ENCODE assay signal across 8 mouse cellular contexts in genomic region chr10:61783621-61784251, GRCm38 (mm10). TPM values are rescaled to one million over a fixed set of nuclear protein-coding genes. Genes with fewer than 3 reads are reported as not detected.
DNase-seq lines count a peak whose midpoint lies in the region; ATAC-seq lines count a peak whose summit lies in the region.

Gene H2afy2, minus strand, starts transcription at chr10:61784147.

- no peaks in the 10 kb centered on the region for H3K36me3 ChIP-seq in intestine, embryonic 14.5 days (ENCODE audit: control insufficient read depth, insufficient read depth, low read length)
- no peaks in the 10 kb centered on the region for H3K36me3 ChIP-seq in macrophage (ENCODE audit: inconsistent target)

- peaks cover 19% of the 10 kb centered on the region for H3K4me1 ChIP-seq in intestine, embryonic 14.5 days (replicated peaks; ENCODE audit: control insufficient read depth, insufficient read depth, low read length)

- peak within 1 kb of the TSS; percentile 91 for H3K27ac ChIP-seq in intestine, embryonic 14.5 days (ENCODE audit: low read depth)
- H3K27ac ChIP-seq in macrophage: no peak within 1 kb of the TSS

- DNase-seq in adrenal gland, adult 8-10 months: peak; percentile 34
- peak; percentile 88 for DNase-seq in embryo, embryonic 10 days (ENCODE audit: low spot score)
- peak; percentile 27 for DNase-seq in gastrocnemius, postnatal 25 days
- peak; percentile 90 for DNase-seq in intestine, embryonic 14.5 days (ENCODE audit: low spot score)
- DNase-seq in left cerebral cortex, postnatal 10 days (ENCODE audit: extremely low spot score in 1 of 2, low spot score in 2 of 2): peak; percentile 77 to 87
- peak; percentile 63 to 68 for DNase-seq in right cerebral cortex, postnatal 36 days (ENCODE audit: low spot score in 2 of 2)

- H3K9me3 ChIP-seq in intestine, embryonic 14.5 days (ENCODE audit: control insufficient read depth, low read length): no peaks in the 10 kb centered on the region

- H3K79me2 ChIP-seq in macrophage (ENCODE audit: inconsistent target): no peaks in the 10 kb centered on the region

- intact Hi-C loops in left cerebral cortex, postnatal 10 days (cut with DNase I): no loop called here

- peak within 1 kb of the TSS; percentile 66 for H3K4me3 ChIP-seq in intestine, embryonic 14.5 days (ENCODE audit: low read depth, low read length)
- H3K4me3 ChIP-seq in macrophage (ENCODE audit: inconsistent target): peak within 1 kb of the TSS; percentile 6; the same call in 1 of the 2 replicates

- peak within 1 kb of the TSS; percentile 70 for H3K4me2 ChIP-seq in intestine, embryonic 14.5 days (ENCODE audit: low read length)

- under 1% methylated on average over 50 of the region's 50 CpGs for WGBS in intestine, embryonic 14.5 days
- whole genome bisulfite sequencing in macrophage (ENCODE audit: missing documents): 5% methylated on average over 50 of the region's 50 CpGs

- H3K27me3 ChIP-seq in intestine, embryonic 14.5 days (replicated peaks; ENCODE audit: control insufficient read depth, insufficient read depth, low read length): no peaks in the 10 kb centered on the region

- peak within 1 kb of the TSS; percentile 82 for H3K9ac ChIP-seq in intestine, embryonic 14.5 days (ENCODE audit: low read length)

- peak; percentile 87 for ATAC-seq in intestine, embryonic 14.5 days (replicated peaks; ENCODE audit: low FRiP score, low TSS enrichment, low read depth)
- ATAC-seq in erythroid progenitor cell, adult 5-6 weeks (replicated peaks; ENCODE audit: low FRiP score, poor library complexity, severe bottlenecking): no peak

RNA-seq across cellular contexts. Expression of gene H2afy2, which starts in this region (rescaled TPM):
- total RNA-seq in adrenal gland, adult 8-10 months (2022): 10 to 100 TPM in 2 of 4 experiments, 1 to 10 TPM in 2; 8.5 to 14.8 (median 9.9) TPM
- under 1 TPM; 0.72 to 0.92 TPM for total RNA-seq in gastrocnemius, postnatal 25 days (2021)
- polyA plus RNA-seq in intestine, embryonic 14.5 days (2014; fragmentation: Nextera tagmentation; extraction: Ambion mirVana): 104 and 120 TPM in 2 replicates
- total RNA-seq in left cerebral cortex, postnatal 10 days (2021): 10 to 100 TPM; 59.3 to 59.5 TPM
- 1 to 10 TPM in 13 of 26 experiments, under 1 TPM in 6, not detected in 7; 0.62 to 4.6 (median 2.0) TPM for total RNA-seq in macrophage (2018; cell fraction: chromatin; rRNA removed)
- 1 to 10 TPM in 25 of 26 experiments, under 1 TPM in 1; 0.42 to 3.8 (median 2.2) TPM for total RNA-seq in macrophage (2018; cell fraction: cytosol; rRNA removed)
- 1 to 10 TPM in 18 of 26 experiments, under 1 TPM in 8; 0.18 to 4.2 (median 1.5) TPM for total RNA-seq in macrophage (2018; cell fraction: nucleus; rRNA removed)
- polyA plus RNA-seq in macrophage (2018): 2.2 to 6.8 TPM (median 3.1 TPM) in 3 replicates
- total RNA-seq in erythroid progenitor cell, adult 5-6 weeks (2015; ENCODE audit: low replicate concordance): not detected in 2 replicates
- total RNA-seq in erythroid progenitor cell, adult 5-6 weeks (2017; ENCODE audit: low replicate concordance): not detected in 2 replicates

Comparison
In these comparisons a context has a peak if more than half of its experiments do, and no peak if none do; other contexts are left out.
1. RNA of gene H2afy2 (total RNA-seq): 59.3 to 59.5 TPM in left cerebral cortex, postnatal 10 days and 8.5 to 14.8 TPM in adrenal gland, adult 8-10 months; 0.72 to 0.92 TPM in gastrocnemius, postnatal 25 days and not detected in erythroid progenitor cell, adult 5-6 weeks; every median in the first group is over 4 times any median in the second.
2. RNA of gene H2afy2 (polyA plus RNA-seq): 104 to 120 TPM in intestine, embryonic 14.5 days; 2.2 to 6.8 TPM in macrophage; every median in the first group is over 10 times any median in the second.
3. Peak in DNase-seq in gastrocnemius, postnatal 25 days; RNA of the gene not detected or under 1 TPM.
4. DNase-seq: peak in every context shown above with its lines; median percentile 90 in intestine, embryonic 14.5 days; 88 in embryo, embryonic 10 days; 82 in left cerebral cortex, postnatal 10 days; 66 in right cerebral cortex, postnatal 36 days; 34 in adrenal gland, adult 8-10 months; 27 in gastrocnemius, postnatal 25 days.